Mouse (Mus musculus) intestine, embryonic 16.5 days (tissue): ENCODE results near the gene Cep250. TPM values are rescaled to one million over a fixed set of nuclear protein-coding genes. Genes with fewer than 3 reads are reported as not detected.
A peak's percentile ranks its signal among the peaks of the same experiment; 100 is the strongest.
"Not testable (repeated sequence)": the region's sequence is repeated elsewhere in the genome, so short reads cannot be mapped to it uniquely, and the experiment has no call there.

Source experiments
- ATAC-seq: fragments of 200-750 bp; cut with Nextera tagmentation; 2 replicates; pipeline ENCODE4 v1.8.0; 2017; ENCODE audit warnings: moderate TSS enrichment, moderate library complexity
- H3K27ac ChIP-seq: fragments of 300-500 bp; sonication (generic); 2 replicates; pipeline ENCODE4 v1.5.1; 2014; ENCODE audit warnings: mild to moderate bottlenecking, low read length
- H3K27me3 ChIP-seq: fragments of 300-500 bp; sonication (generic); replicated peaks from 2 replicates; pipeline ENCODE4 v1.6.1; 2014; ENCODE audit warnings: low read length, control low read depth, mixed read lengths; ENCODE audit not compliant: control insufficient read depth, insufficient read depth
- H3K36me3 ChIP-seq: fragments of 300-500 bp; sonication (generic); 2 replicates; pipeline ENCODE4 v1.6.1; 2014; ENCODE audit warnings: low read length, control low read depth; ENCODE audit not compliant: control insufficient read depth, insufficient read depth
- H3K4me1 ChIP-seq: fragments of 300-500 bp; sonication (generic); 2 replicates; pipeline ENCODE4 v1.6.1; 2014; ENCODE audit warnings: low read length, control low read depth, mixed read lengths; ENCODE audit not compliant: control insufficient read depth, insufficient read depth
- H3K4me2 ChIP-seq: fragments of 300-500 bp; sonication (generic); 2 replicates; pipeline ENCODE4 v1.6.1; 2014; ENCODE audit warnings: low read depth, low read length, control low read depth
- H3K4me3 ChIP-seq: fragments of 300-500 bp; sonication (generic); 2 replicates; pipeline ENCODE4 v1.5.1; 2014; ENCODE audit warnings: mild to moderate bottlenecking, low read length
- H3K9ac ChIP-seq: fragments of 300-500 bp; sonication (generic); 2 replicates; pipeline ENCODE4 v1.6.1; 2014; ENCODE audit warnings: low read depth, low read length
- H3K9me3 ChIP-seq: fragments of 300-500 bp; sonication (generic); 2 replicates; pipeline ENCODE4 v1.6.1; 2016; ENCODE audit warnings: low read length, control low read depth; ENCODE audit not compliant: control insufficient read depth
- whole genome bisulfite sequencing: fragments of 180-500 bp; shearing (Covaris S2); extraction: QIAGEN DNeasy Blood & Tissue Kit; methylation state at CpG from one replicate; pipeline ENCODE4 v1.1.7; 2014; 5-methylcytosine and 5-hydroxymethylcytosine counted together
- polyA plus RNA-seq: library from polyadenylated mRNA; unstranded; fragments of >200 nt; fragmentation: Nextera tagmentation; extraction: Ambion mirVana; gene quantifications from 2 replicates; pipeline ENCODE4 v1.2.1, GENCODE M21; 2015

The Cep250 gene
- polyA plus RNA-seq: 11.1 and 12.7 TPM in 2 replicates

- Histone ChIP-seq H3K4me1 (peaks cover 4% of the 10 kb centered on the region; the same call in 1 of the 2 replicates), H3K36me3 (no peaks in the 10 kb centered on the region), H3K27me3 (no peaks in the 10 kb centered on the region; the same call in 1 of the 2 replicates), H3K27ac (peak within 1 kb of the TSS; percentile 86), H3K4me2 (peak within 1 kb of the TSS; percentile 64), H3K9ac (peak within 1 kb of the TSS; percentile 99), H3K4me3 (peak within 1 kb of the TSS; percentile 97), H3K9me3 (no peaks in the 10 kb centered on the region)
- peak; percentile 99 for ATAC-seq
- WGBS: under 1% methylated on average over 59 of the region's 59 CpGs
Measured at GRCm38 (mm10) chr2:155956134-155957059, at the start of gene Cep250. Cep250 (plus strand) TSS chr2:155956458.

- 92% methylated on average over 6 of the region's 6 CpGs for WGBS
- Histone ChIP-seq H3K27ac (no peak overlapping the region; the same call in 1 of the 2 replicates), H3K27me3 (no peaks in the 10 kb centered on the region), H3K9ac (no peak overlapping the region), H3K4me1 (no peaks in the 10 kb centered on the region), H3K36me3 (peaks cover 9% of the 10 kb centered on the region), H3K4me2 (no peak overlapping the region), H3K9me3 (no peaks in the 10 kb centered on the region), H3K4me3 (no peak overlapping the region)
- ATAC-seq: no peak
Measured at GRCm38 (mm10) chr2:155914684-155915083, 41.6 kb upstream of the Cep250 start.

- WGBS: 96% methylated on average over 7 of the region's 7 CpGs
- 0 out of 2 replicates have a peak, but pooled peaks cover 3% of the 10 kb centered on the region for H3K4me1 ChIP-seq
- H3K27ac ChIP-seq: no peak overlapping the region
- no peak overlapping the region for H3K4me2 ChIP-seq
- no peaks in the 10 kb centered on the region for H3K27me3 ChIP-seq
- H3K36me3 ChIP-seq: no peaks in the 10 kb centered on the region
- ATAC-seq: no peak
- no peak overlapping the region for H3K4me3 ChIP-seq
- no peaks in the 10 kb centered on the region for H3K9me3 ChIP-seq
- H3K9ac ChIP-seq: no peak overlapping the region
Measured at GRCm38 (mm10) chr2:155923143-155923542, 33.1 kb upstream of the Cep250 start.

GRCm38 (mm10) chr2:155925213-155925612, 31.0 kb upstream of the Cep250 start:
- not testable (repeated sequence) for H3K9ac ChIP-seq, H3K4me3 ChIP-seq, H3K9me3 ChIP-seq, H3K36me3 ChIP-seq, ATAC-seq, H3K27me3 ChIP-seq, H3K4me1 ChIP-seq, H3K4me2 ChIP-seq, H3K27ac ChIP-seq
- WGBS: 84% methylated on average over 6 of the region's 6 CpGs

- WGBS: 66% methylated on average over 7 of the region's 7 CpGs
- H3K9me3 ChIP-seq: no peaks in the 10 kb centered on the region
- no peak for ATAC-seq
- peak overlapping the region; percentile 64 for H3K4me2 ChIP-seq
- H3K36me3 ChIP-seq: no peaks in the 10 kb centered on the region
- H3K9ac ChIP-seq: peak overlapping the region; percentile 70
- peak overlapping the region; percentile 61 for H3K4me3 ChIP-seq
- H3K27ac ChIP-seq: peak overlapping the region; percentile 92; the same call in 1 of the 2 replicates
- H3K27me3 ChIP-seq: no peaks in the 10 kb centered on the region
- H3K4me1 ChIP-seq: peaks cover 13% of the 10 kb centered on the region
Measured at GRCm38 (mm10) chr2:155928711-155929345, 27.4 kb upstream of the Cep250 start.

- ATAC-seq: peak; percentile 99
- Histone ChIP-seq H3K36me3 (no peaks in the 10 kb centered on the region), H3K4me2 (peak within 1 kb of the TSS; percentile 64), H3K4me3 (peak within 1 kb of the TSS; percentile 61), H3K27me3 (no peaks in the 10 kb centered on the region), H3K9ac (peak within 1 kb of the TSS; percentile 70), H3K27ac (peak within 1 kb of the TSS; percentile 92), H3K4me1 (peaks cover 13% of the 10 kb centered on the region), H3K9me3 (no peaks in the 10 kb centered on the region)
- under 1% methylated on average over 38 of the region's 38 CpGs for WGBS
Measured at GRCm38 (mm10) chr2:155929531-155930442, 26.5 kb upstream of the Cep250 start, which contains the start of gene Uqcc1. Uqcc1 (minus strand) TSS chr2:155930310.

- Histone ChIP-seq H3K4me2 (no peak overlapping the region), H3K4me3 (no peak overlapping the region), H3K27me3 (no peaks in the 10 kb centered on the region), H3K9me3 (no peaks in the 10 kb centered on the region), H3K36me3 (no peaks in the 10 kb centered on the region), H3K4me1 (peaks cover 9% of the 10 kb centered on the region), H3K27ac (no peak overlapping the region), H3K9ac (no peak overlapping the region)
- no peak for ATAC-seq
- 72% methylated on average over 7 of the region's 7 CpGs for WGBS
Measured at GRCm38 (mm10) chr2:155939897-155940529, 16.2 kb upstream of the Cep250 start.

- no peak for ATAC-seq
Measured at GRCm38 (mm10) chr2:155940681-155941080, 15.6 kb upstream of the Cep250 start, which contains the start of gene Gm15557. Gm15557 (plus strand) TSS chr2:155940728.

More at GRCm38 (mm10) chr2:155940681-155941080, 15.6 kb upstream of the Cep250 start, which contains the start of gene Gm15557:
- no peaks in the 10 kb centered on the region for H3K36me3 ChIP-seq
- no peak within 1 kb of the TSS for H3K4me3 ChIP-seq
- H3K27ac ChIP-seq: no peak within 1 kb of the TSS
- no peaks in the 10 kb centered on the region for H3K9me3 ChIP-seq
- peaks cover 9% of the 10 kb centered on the region for H3K4me1 ChIP-seq
- H3K9ac ChIP-seq: no peak within 1 kb of the TSS
- 85% methylated on average over 3 of the region's 3 CpGs for WGBS
- no peak within 1 kb of the TSS for H3K4me2 ChIP-seq
- no peaks in the 10 kb centered on the region for H3K27me3 ChIP-seq
